Mouse (Mus musculus) myocyte (in vitro differentiated cells): Measurements from ENCODE around the gene Slit3.

Experiments
- CEBPB ChIP-seq: IDR thresholded peaks from 2 replicates; pipeline ENCODE4 v1.6.1; 2011; ENCODE audit warnings: mild to moderate bottlenecking, moderate library complexity; ENCODE audit not compliant: poor library complexity, insufficient read depth, severe bottlenecking
- E2F4 ChIP-seq: IDR thresholded peaks from one replicate; pipeline ENCODE4 v1.6.1; 2011; ENCODE audit warnings: mild to moderate bottlenecking, control low read depth, moderate library complexity; ENCODE audit not compliant: insufficient read depth
- MAX ChIP-seq: IDR thresholded peaks from one replicate; pipeline ENCODE4 v1.6.1; 2011; ENCODE audit warnings: low read depth, mild to moderate bottlenecking, control low read depth
- MYOD1 ChIP-seq, 3 experiments: IDR thresholded peaks; one replicate each; pipeline ENCODE4 v1.6.1; 2011; ENCODE audit warnings: control low read depth in 2 of 3, low read depth in 2 of 3, mild to moderate bottlenecking in 2 of 3, moderate library complexity in 1 of 3; ENCODE audit not compliant: insufficient read length in 2 of 3, control insufficient read depth in 1 of 3
- MYOG ChIP-seq, 3 experiments: IDR thresholded peaks; one replicate each; pipeline ENCODE4 v1.6.1; 2011; ENCODE audit warnings: control low read depth in 2 of 3, low read depth in 2 of 3, mild to moderate bottlenecking in 2 of 3; ENCODE audit not compliant: insufficient read length in 2 of 3, control insufficient read depth in 1 of 3, insufficient read depth in 1 of 3
- POLR2A ChIP-seq: IDR thresholded peaks from one replicate; pipeline ENCODE4 v1.6.1; 2011; ENCODE audit warnings: low read depth, mild to moderate bottlenecking, control low read depth, moderate library complexity; ENCODE audit not compliant: insufficient read length
- POLR2AphosphoS2 ChIP-seq: IDR thresholded peaks from one replicate; pipeline ENCODE4 v1.6.1; 2011; ENCODE audit warnings: low read depth, control low read depth; ENCODE audit not compliant: insufficient read length
- REST ChIP-seq: IDR thresholded peaks from one replicate; pipeline ENCODE4 v1.6.1; 2011; ENCODE audit warnings: mild to moderate bottlenecking, control low read depth, moderate library complexity; ENCODE audit not compliant: insufficient read depth, insufficient read length
- SRF ChIP-seq: IDR thresholded peaks from one replicate; pipeline ENCODE4 v1.6.1; 2011; ENCODE audit warnings: low read depth; ENCODE audit not compliant: control insufficient read depth, insufficient read length
- TCF12 ChIP-seq: IDR thresholded peaks from one replicate; pipeline ENCODE4 v1.6.1; 2011; ENCODE audit warnings: mild to moderate bottlenecking, control low read depth; ENCODE audit not compliant: poor library complexity, insufficient read depth, severe bottlenecking
- TCF3 ChIP-seq: IDR thresholded peaks from one replicate; pipeline ENCODE4 v1.6.1; 2011; ENCODE audit warnings: low read depth, control low read depth; ENCODE audit not compliant: insufficient read length
- USF1 ChIP-seq: IDR thresholded peaks from one replicate; pipeline ENCODE4 v1.6.1; 2011; ENCODE audit warnings: low read depth, mild to moderate bottlenecking, control low read depth, moderate library complexity

- TF ChIP-seq POLR2A (no peak), POLR2AphosphoS2 (no peak), MYOD1 (IDR thresholded peaks at IDR 0.05; ENCODE audit: control insufficient read depth in 1 of 3, insufficient read length in 2 of 3, low read depth in 2 of 3) (no peak), MAX (no peak), USF1 (no peak), TCF3 (no peak), E2F4 (no peak), TCF12 (no peak), MYOG (IDR thresholded peaks at IDR 0.05; ENCODE audit: control insufficient read depth in 1 of 3, insufficient read depth in 1 of 3, insufficient read length in 2 of 3, low read depth in 2 of 3) (no peak), REST (no peak), SRF (no peak), CEBPB (no peak)
Observed at GRCm38 (mm10) chr11:35298526-35298925, 177.5 kb downstream of the Slit3 start.
